8 mouse cellular contexts compared by ENCODE assay signal in genomic region chr6:47244642-47245041, GRCm38 (mm10).
DNase-seq lines count a peak whose midpoint lies in the region; ATAC-seq lines count a peak whose summit lies in the region.

No protein-coding gene starts in this region.

- peak overlapping the region; percentile 42 for H3K4me2 ChIP-seq in liver, embryonic 12.5 days
- peak overlapping the region; percentile 47 for H3K4me2 ChIP-seq in forebrain, embryonic 15.5 days (replicated peaks)
- peak overlapping the region; percentile 50 for H3K4me2 ChIP-seq in limb, embryonic 13.5 days (replicated peaks)
- H3K4me2 ChIP-seq in stomach, embryonic 14.5 days (replicated peaks; ENCODE audit: low read depth, low read length): no peak overlapping the region; the same call in 1 of the 2 replicates

- H3K27ac ChIP-seq in liver, embryonic 12.5 days: no peak overlapping the region
- H3K27ac ChIP-seq in forebrain, embryonic 15.5 days (replicated peaks): peak overlapping the region; percentile 87
- H3K27ac ChIP-seq in limb, embryonic 13.5 days: no peak overlapping the region
- H3K27ac ChIP-seq in stomach, embryonic 14.5 days (ENCODE audit: low read length): no peak overlapping the region

- 0 out of 2 replicates have a peak overlapping the region, but pooled peaks have one; percentile 0 for H3K9ac ChIP-seq in liver, embryonic 12.5 days
- H3K9ac ChIP-seq in forebrain, embryonic 15.5 days (replicated peaks): peak overlapping the region; percentile 52
- no peak overlapping the region for H3K9ac ChIP-seq in limb, embryonic 13.5 days
- no peak overlapping the region for H3K9ac ChIP-seq in stomach, embryonic 14.5 days (replicated peaks; ENCODE audit: low read depth, low read length)

- H3K9me3 ChIP-seq in liver, embryonic 12.5 days (replicated peaks): no peaks in the 10 kb centered on the region
- no peaks in the 10 kb centered on the region for H3K9me3 ChIP-seq in forebrain, embryonic 15.5 days
- no peaks in the 10 kb centered on the region for H3K9me3 ChIP-seq in limb, embryonic 13.5 days
- no peaks in the 10 kb centered on the region for H3K9me3 ChIP-seq in stomach, embryonic 14.5 days (ENCODE audit: control insufficient read depth, low read depth, low read length)

- H3K4me3 ChIP-seq in liver, embryonic 12.5 days: peak overlapping the region; percentile 26
- H3K4me3 ChIP-seq in forebrain, embryonic 15.5 days: peak overlapping the region; percentile 54
- H3K4me3 ChIP-seq in limb, embryonic 13.5 days: peak overlapping the region; percentile 29
- H3K4me3 ChIP-seq in stomach, embryonic 14.5 days (ENCODE audit: low read depth, low read length): no peak overlapping the region

- no peak for DNase-seq in liver
- no peak for DNase-seq in urinary bladder, postnatal 36 days (ENCODE audit: low spot score in 2 of 2)
- DNase-seq in cerebellum, postnatal 4 days (ENCODE audit: low spot score in 2 of 2): no peak
- DNase-seq in frontal cortex, postnatal 25 days (ENCODE audit: low spot score in 2 of 2): no peak

- no peaks in the 10 kb centered on the region for H3K27me3 ChIP-seq in liver, embryonic 12.5 days (replicated peaks)
- H3K27me3 ChIP-seq in forebrain, embryonic 15.5 days: no peaks in the 10 kb centered on the region
- H3K27me3 ChIP-seq in limb, embryonic 13.5 days: no peaks in the 10 kb centered on the region
- H3K27me3 ChIP-seq in stomach, embryonic 14.5 days (ENCODE audit: control insufficient read depth, insufficient read depth, low read length): no peaks in the 10 kb centered on the region

- no peaks in the 10 kb centered on the region for H3K36me3 ChIP-seq in liver, embryonic 12.5 days
- no peaks in the 10 kb centered on the region for H3K36me3 ChIP-seq in forebrain, embryonic 15.5 days
- H3K36me3 ChIP-seq in limb, embryonic 13.5 days: no peaks in the 10 kb centered on the region
- H3K36me3 ChIP-seq in stomach, embryonic 14.5 days (ENCODE audit: control insufficient read depth, insufficient read depth, low read length): no peaks in the 10 kb centered on the region

- WGBS in liver, embryonic 12.5 days (ENCODE audit: insufficient replicate concordance): 41% methylated on average over 7 of the region's 7 CpGs
- WGBS in forebrain, embryonic 15.5 days: 2% methylated on average over 7 of the region's 7 CpGs
- WGBS in limb, embryonic 13.5 days: 23% methylated on average over 7 of the region's 7 CpGs
- WGBS in stomach, embryonic 14.5 days: 25% methylated on average over 7 of the region's 7 CpGs

- peak; percentile 19; the same call in 1 of the 2 replicates for ATAC-seq in liver, embryonic 12.5 days
- peak; percentile 77 for ATAC-seq in forebrain, embryonic 15.5 days (replicated peaks)
- 0 out of 2 replicates have a peak, but pooled peaks have one; percentile 21 for ATAC-seq in limb, embryonic 13.5 days (ENCODE audit: low FRiP score, low read depth)
- ATAC-seq in stomach, embryonic 14.5 days (ENCODE audit: insufficient number of reproducible peaks, insufficient read depth, low FRiP score, low read depth): peak; percentile 49; the same call in 1 of the 2 replicates

- H3K4me1 ChIP-seq in liver, embryonic 12.5 days: peaks cover 20% of the 10 kb centered on the region
- H3K4me1 ChIP-seq in forebrain, embryonic 15.5 days: peaks cover 47% of the 10 kb centered on the region
- peaks cover 25% of the 10 kb centered on the region for H3K4me1 ChIP-seq in limb, embryonic 13.5 days
- 0 out of 2 replicates have a peak, but pooled peaks cover 4% of the 10 kb centered on the region for H3K4me1 ChIP-seq in stomach, embryonic 14.5 days (ENCODE audit: control insufficient read depth, insufficient read depth, low read length)

Comparison
In these comparisons a context has a peak if more than half of its experiments do, and no peak if none do; other contexts are left out.
1. ATAC-seq: peak in every context shown above with its lines; median percentile 77 in forebrain, embryonic 15.5 days; 49 in stomach, embryonic 14.5 days; 21 in limb, embryonic 13.5 days; 19 in liver, embryonic 12.5 days.
2. H3K9ac ChIP-seq: peak in liver, embryonic 12.5 days (single experiment) and forebrain, embryonic 15.5 days (single experiment); none in limb, embryonic 13.5 days (single experiment) and stomach, embryonic 14.5 days (single experiment).